Mouse (Mus musculus) ES-Bruce4 (cell line): ENCODE results near the gene Cidec. TPM values are rescaled to one million over a fixed set of nuclear protein-coding genes. Genes with fewer than 3 reads are reported as not detected.

ENCODE experiments used
- H3K27ac ChIP-seq: 2 replicates; pipeline ENCODE4 v1.5.1; 2012; ENCODE audit warnings: low read length, inconsistent platforms; ENCODE audit not compliant: insufficient read depth
- H3K27me3 ChIP-seq: 2 replicates; pipeline ENCODE4 v1.6.1; 2012; ENCODE audit warnings: mild to moderate bottlenecking, low read length, inconsistent platforms; ENCODE audit not compliant: control insufficient read depth, poor library complexity, insufficient read depth, severe bottlenecking
- H3K36me3 ChIP-seq: 2 replicates; pipeline ENCODE4 v1.6.1; 2012; ENCODE audit warnings: inconsistent platforms, mild to moderate bottlenecking, low read length, moderate library complexity; ENCODE audit not compliant: control insufficient read depth, poor library complexity, insufficient read depth, severe bottlenecking
- H3K4me1 ChIP-seq: one replicate; pipeline ENCODE4 v1.8.1; 2011; ENCODE audit warnings: low read length; ENCODE audit not compliant: control insufficient read depth, insufficient read depth
- H3K4me3 ChIP-seq: 2 replicates; pipeline ENCODE4 v1.5.1; 2011; ENCODE audit warnings: low read depth, mild to moderate bottlenecking, low read length
- H3K9ac ChIP-seq: 2 replicates; pipeline ENCODE4 v1.6.1; 2012; ENCODE audit warnings: low read depth, mild to moderate bottlenecking, inconsistent platforms; ENCODE audit not compliant: poor library complexity, severe bottlenecking
- H3K9me3 ChIP-seq: replicated peaks from 2 replicates; pipeline ENCODE4 v1.6.1; 2012; ENCODE audit warnings: mild to moderate bottlenecking, low read length, inconsistent platforms; ENCODE audit not compliant: control insufficient read depth, poor library complexity, insufficient read depth, severe bottlenecking
- CTCF ChIP-seq: IDR thresholded peaks from one replicate; pipeline ENCODE4 v1.8.1; 2011; ENCODE audit warnings: low read depth, low read length
- EP300 ChIP-seq: IDR thresholded peaks from 2 replicates; pipeline ENCODE4 v1.6.1; 2011; ENCODE audit warnings: low read depth, low read length; ENCODE audit not compliant: insufficient read depth
- POLR2A ChIP-seq: IDR thresholded peaks from one replicate; pipeline ENCODE4 v1.8.1; 2011; ENCODE audit warnings: low read length; ENCODE audit not compliant: insufficient read depth
- polyA plus RNA-seq: library from polyadenylated mRNA; stranded (reverse); fragments of >200 nt; gene quantifications from 2 replicates; pipeline ENCODE4 v1.2.4, GENCODE M21; 2011; ENCODE audit warnings: low read depth; ENCODE audit not compliant: missing spikeins, insufficient read depth, insufficient read length

Gene Cidec
- polyA plus RNA-seq, 1 experiment, result not detected

GRCm38 (mm10) chr6:113469432-113469831 is 33.9 kb upstream of the Cidec start:
- H3K27me3 ChIP-seq, result no peaks in the 10 kb centered on the region
- no peaks in the 10 kb centered on the region for H3K36me3 ChIP-seq
- no peaks in the 10 kb centered on the region for H3K4me1 ChIP-seq
- H3K9ac ChIP-seq, result peak overlapping the region; percentile 4; the same call in 1 of the 2 replicates
- H3K4me3 ChIP-seq, result peak overlapping the region; percentile 49
- H3K27ac ChIP-seq, result no peak overlapping the region
- no peaks in the 10 kb centered on the region for H3K9me3 ChIP-seq
- TF ChIP-seq EP300, result no peak
- peak; percentile 76 for TF ChIP-seq CTCF

- Histone ChIP-seq H3K9me3 (no peaks in the 10 kb centered on the region), H3K9ac (peak overlapping the region; percentile 4; the same call in 1 of the 2 replicates), H3K27ac (no peak overlapping the region), H3K27me3 (no peaks in the 10 kb centered on the region), H3K4me3 (peak overlapping the region; percentile 49), H3K4me1 (no peaks in the 10 kb centered on the region), H3K36me3 (no peaks in the 10 kb centered on the region)
- TF ChIP-seq POLR2A, result no peak
- peak; percentile 72 for TF ChIP-seq CTCF
Measured at GRCm38 (mm10) chr6:113469021-113469420, 33.5 kb upstream of the Cidec start.

GRCm38 (mm10) chr6:113468512-113468911 is 33.0 kb upstream of the Cidec start:
- Histone ChIP-seq H3K9me3 (no peaks in the 10 kb centered on the region), H3K27ac (no peak overlapping the region), H3K4me3 (no peak overlapping the region), H3K36me3 (no peaks in the 10 kb centered on the region), H3K27me3 (no peaks in the 10 kb centered on the region), H3K4me1 (no peaks in the 10 kb centered on the region), H3K9ac (no peak overlapping the region)
- no peak for TF ChIP-seq EP300
- no peak for TF ChIP-seq CTCF
- TF ChIP-seq POLR2A, result no peak

GRCm38 (mm10) chr6:113465602-113466001 is 30.0 kb upstream of the Cidec start:
- Histone ChIP-seq H3K27me3 (no peaks in the 10 kb centered on the region), H3K9me3 (no peaks in the 10 kb centered on the region), H3K9ac (no peak overlapping the region), H3K36me3 (no peaks in the 10 kb centered on the region), H3K4me1 (no peaks in the 10 kb centered on the region), H3K4me3 (no peak overlapping the region), H3K27ac (no peak overlapping the region)
- TF ChIP-seq POLR2A (no peak), EP300 (no peak), CTCF (no peak)

- Histone ChIP-seq H3K36me3 (no peaks in the 10 kb centered on the region), H3K9me3 (no peaks in the 10 kb centered on the region), H3K9ac (no peak overlapping the region), H3K27ac (no peak overlapping the region), H3K4me1 (no peaks in the 10 kb centered on the region), H3K4me3 (no peak overlapping the region), H3K27me3 (no peaks in the 10 kb centered on the region)
- TF ChIP-seq POLR2A, result no peak
- TF ChIP-seq CTCF, result no peak
- no peak for TF ChIP-seq EP300
Measured at GRCm38 (mm10) chr6:113464040-113464439, 28.5 kb upstream of the Cidec start.

- 0 out of 2 replicates have a peak, but pooled peaks have one; percentile 68 for TF ChIP-seq EP300
- no peak for TF ChIP-seq POLR2A
- Histone ChIP-seq H3K27ac (no peak overlapping the region), H3K36me3 (no peaks in the 10 kb centered on the region), H3K4me1 (no peaks in the 10 kb centered on the region), H3K4me3 (peak overlapping the region; percentile 10), H3K27me3 (no peaks in the 10 kb centered on the region), H3K9ac (no peak overlapping the region), H3K9me3 (no peaks in the 10 kb centered on the region)
Measured at GRCm38 (mm10) chr6:113458635-113459034, 23.1 kb upstream of the Cidec start.
